Mouse (Mus musculus): ENCODE data around the gene Tesmin.

- TF ChIP-seq CTCF (IDR thresholded peaks at IDR 0.05; ENCODE audit: low read depth): no peak
- no peak for TF ChIP-seq EP300 (IDR thresholded peaks at IDR 0.05; ENCODE audit: low read depth)
Measured at GRCm38 (mm10) chr19:3375945-3376495, 12.6 kb upstream of the Tesmin start.
